Mouse (Mus musculus) heart, postnatal 0 days (tissue): ENCODE results near the gene Atxn2. TPM values are rescaled to one million over a fixed set of nuclear protein-coding genes. Genes with fewer than 3 reads are reported as not detected.

Source experiments
- ATAC-seq: fragments of 200-750 bp; cut with Nextera tagmentation; 2 replicates; pipeline ENCODE4 v1.8.0; 2017; ENCODE audit warnings: low read depth, moderate number of reproducible peaks, moderate library complexity; ENCODE audit not compliant: insufficient read depth
- DNase-seq: peaks from one replicate; pipeline ENCODE4 v3.0.0-alpha.2; 2016; ENCODE audit warnings: low spot score
- H3K27ac ChIP-seq: fragments of 300-500 bp; sonication (generic); 2 replicates; pipeline ENCODE4 v1.5.1; 2014; ENCODE audit warnings: low read depth, mild to moderate bottlenecking
- H3K27me3 ChIP-seq: fragments of 300-500 bp; sonication (generic); 2 replicates; pipeline ENCODE4 v1.6.1; 2014; ENCODE audit warnings: low read length, mixed read lengths; ENCODE audit not compliant: control insufficient read depth, insufficient read depth
- H3K36me3 ChIP-seq: fragments of 300-500 bp; sonication (generic); replicated peaks from 2 replicates; pipeline ENCODE4 v1.6.1; 2014; ENCODE audit warnings: low read length, mixed read lengths; ENCODE audit not compliant: control insufficient read depth, insufficient read depth
- H3K4me1 ChIP-seq: fragments of 300-500 bp; sonication (generic); 2 replicates; pipeline ENCODE4 v1.6.1; 2014; ENCODE audit warnings: antibody characterized with exemption; ENCODE audit not compliant: control insufficient read depth, insufficient read depth
- H3K4me2 ChIP-seq: fragments of 300-500 bp; sonication (generic); 2 replicates; pipeline ENCODE4 v1.6.1; 2014; ENCODE audit warnings: low read depth, mild to moderate bottlenecking, low read length, moderate library complexity
- H3K4me3 ChIP-seq: fragments of 300-500 bp; sonication (generic); 2 replicates; pipeline ENCODE4 v1.5.1; 2014; ENCODE audit warnings: low read depth, low read length
- H3K9ac ChIP-seq: fragments of 300-500 bp; sonication (generic); replicated peaks from 2 replicates; pipeline ENCODE4 v1.6.1; 2014; ENCODE audit warnings: low read depth, low read length, mixed read lengths
- H3K9me3 ChIP-seq: fragments of 300-500 bp; sonication (generic); replicated peaks from 2 replicates; pipeline ENCODE4 v1.6.1; 2016; ENCODE audit warnings: low read length; ENCODE audit not compliant: control insufficient read depth
- CTCF ChIP-seq: IDR thresholded peaks from 2 replicates; pipeline ENCODE4 v1.5.1; 2016; ENCODE audit warnings: antibody characterized with exemption, control low read depth, low read depth
- EP300 ChIP-seq: IDR thresholded peaks from 2 replicates; pipeline ENCODE4 v1.6.1; 2016; ENCODE audit warnings: antibody characterized with exemption, low read depth
- WGBS: fragments of 180-500 bp; shearing (Covaris S2); extraction: QIAGEN DNeasy Blood & Tissue Kit; methylation state at CpG from one replicate; pipeline ENCODE4 v1.1.7; 2014; 5-methylcytosine and 5-hydroxymethylcytosine counted together
- polyA plus RNA-seq: library from polyadenylated mRNA; unstranded; fragments of >200 nt; fragmentation: Nextera tagmentation; extraction: Ambion mirVana; gene quantifications from 2 replicates; pipeline ENCODE4 v1.2.1, GENCODE M21; 2015
- total RNA-seq: library from RNA; depleted of rRNA; stranded (reverse); fragments of >200 nt; gene quantifications from 2 replicates; pipeline ENCODE4 v1.2.3, GENCODE M21; 2014; ENCODE audit warnings: low replicate concordance

Atxn2 gene
- total and polyA plus RNA-seq, 2 experiments from 2014 or later: 41.2 to 41.7 TPM

GRCm38 (mm10) chr5:121807186-121807585 is 96.0 kb downstream of the Atxn2 start:
- Histone ChIP-seq H3K9ac (no peak overlapping the region), H3K9me3 (no peaks in the 10 kb centered on the region), H3K4me2 (no peak overlapping the region), H3K36me3 (peaks cover 52% of the 10 kb centered on the region), H3K4me1 (peaks cover 13% of the 10 kb centered on the region), H3K27ac (no peak overlapping the region), H3K4me3 (no peak overlapping the region), H3K27me3 (no peaks in the 10 kb centered on the region)
- 84% methylated on average over 3 of the region's 3 CpGs for WGBS
- DNase-seq (no peak), ATAC-seq (no peak)
- TF ChIP-seq EP300 (no peak), CTCF (no peak)

- peaks cover 53% of the 10 kb centered on the region for H3K36me3 ChIP-seq
- no peak overlapping the region for H3K9ac ChIP-seq
- H3K27me3 ChIP-seq: no peaks in the 10 kb centered on the region
- H3K27ac ChIP-seq: no peak overlapping the region
- DNase-seq (no peak), ATAC-seq (no peak)
- H3K4me2 ChIP-seq: no peak overlapping the region
- no peak overlapping the region for H3K4me3 ChIP-seq
- TF ChIP-seq CTCF (no peak), EP300 (no peak)
- H3K4me1 ChIP-seq: peaks cover 13% of the 10 kb centered on the region
- no peaks in the 10 kb centered on the region for H3K9me3 ChIP-seq
- WGBS: 93% methylated on average over 2 of the region's 2 CpGs
Measured at GRCm38 (mm10) chr5:121808202-121808601, 97.1 kb downstream of the Atxn2 start.

- ATAC-seq: peak; percentile 80
- 12% methylated on average over 5 of the region's 5 CpGs for WGBS
Measured at GRCm38 (mm10) chr5:121809667-121810224, 98.6 kb downstream of the Atxn2 start.

GRCm38 (mm10) chr5:121810331-121811151 is 99.4 kb downstream of the Atxn2 start:
- peaks cover 13% of the 10 kb centered on the region for H3K4me1 ChIP-seq
- TF ChIP-seq EP300: no peak
- no peak for TF ChIP-seq CTCF
- ATAC-seq (no peak), DNase-seq (no peak)
- no peak overlapping the region for H3K9ac ChIP-seq
- H3K36me3 ChIP-seq: peaks cover 49% of the 10 kb centered on the region
- H3K4me2 ChIP-seq: no peak overlapping the region
- peak overlapping the region; percentile 54 for H3K27ac ChIP-seq
- H3K27me3 ChIP-seq: no peaks in the 10 kb centered on the region
- WGBS: 68% methylated on average over 17 of the region's 17 CpGs
- no peak overlapping the region for H3K4me3 ChIP-seq
- H3K9me3 ChIP-seq: no peaks in the 10 kb centered on the region

More at GRCm38 (mm10) chr5:121809667-121810224, 98.6 kb downstream of the Atxn2 start:
- TF ChIP-seq CTCF: no peak
- no peak for TF ChIP-seq EP300
- Histone ChIP-seq H3K27ac (peak overlapping the region; percentile 54), H3K4me1 (peaks cover 13% of the 10 kb centered on the region), H3K4me2 (no peak overlapping the region), H3K27me3 (no peaks in the 10 kb centered on the region), H3K9ac (no peak overlapping the region), H3K4me3 (no peak overlapping the region), H3K9me3 (no peaks in the 10 kb centered on the region), H3K36me3 (peaks cover 52% of the 10 kb centered on the region)
- DNase-seq: peak; percentile 61

GRCm38 (mm10) chr5:121811485-121811931 is 100.4 kb downstream of the Atxn2 start:
- Histone ChIP-seq H3K4me3 (no peak overlapping the region), H3K9me3 (no peaks in the 10 kb centered on the region), H3K4me1 (peaks cover 13% of the 10 kb centered on the region), H3K9ac (no peak overlapping the region), H3K36me3 (peaks cover 53% of the 10 kb centered on the region), H3K27ac (no peak overlapping the region; the same call in 1 of the 2 replicates), H3K27me3 (no peaks in the 10 kb centered on the region), H3K4me2 (no peak overlapping the region)
- no peak for ATAC-seq
- TF ChIP-seq CTCF (no peak), EP300 (no peak)
- no peak for DNase-seq
- 67% methylated on average over 5 of the region's 5 CpGs for WGBS
